Mouse (Mus musculus) heart, adult 8-10 months (tissue): Measurements from ENCODE around the gene Ntrk3. TPM values are rescaled to one million over a fixed set of nuclear protein-coding genes. Genes with fewer than 3 reads are reported as not detected.

Experiments
- DNase-seq: peaks from one replicate; pipeline ENCODE4 v3.0.0; 2022; ENCODE audit warnings: low spot score
- total RNA-seq, 4 experiments: library from RNA; stranded (reverse); gene quantifications; 2 replicates each; pipeline ENCODE4 v1.2.4; 2022

Ntrk3 gene
- total RNA-seq, 4 experiments from 2014 or later = 1.1 to 1.6 (median 1.2) TPM

DNA sequence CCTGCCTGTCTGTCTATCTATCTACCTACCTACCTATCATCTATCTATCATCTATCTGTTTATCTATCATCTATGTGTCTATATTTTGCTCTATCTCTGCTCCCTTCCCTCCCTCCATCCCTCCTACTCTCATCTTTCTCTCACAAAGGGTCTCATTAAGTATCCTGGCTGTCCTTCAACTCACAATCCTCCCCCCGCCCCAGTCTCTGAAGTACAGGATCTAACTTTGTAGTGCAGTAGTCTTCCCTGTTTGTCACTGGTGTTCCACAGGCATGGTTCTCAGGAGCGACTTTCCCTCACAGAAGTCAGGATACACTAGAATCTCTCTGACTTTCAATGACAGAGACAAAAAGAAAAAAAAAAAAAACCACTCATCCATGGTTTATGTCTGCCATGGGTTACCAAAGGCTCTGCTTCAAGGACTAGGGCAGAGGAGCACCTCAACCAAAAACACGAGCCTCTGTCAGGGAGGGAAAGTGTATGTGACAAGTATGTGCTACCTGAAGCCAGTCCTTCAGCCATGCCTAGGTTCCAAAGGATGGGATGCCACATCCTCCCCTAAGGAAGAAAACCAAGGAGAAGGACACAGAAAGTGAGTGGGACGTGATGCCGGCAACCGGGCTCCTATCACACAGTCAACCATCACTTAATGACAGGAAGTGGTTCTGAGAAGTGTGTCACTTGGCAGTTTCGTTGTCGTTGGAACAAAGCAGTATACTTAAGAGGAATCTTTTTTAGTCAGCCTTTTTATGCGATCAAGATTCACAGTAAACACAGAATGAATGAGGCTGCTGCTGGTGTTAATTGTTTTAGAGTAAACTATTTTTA lies 16.6 kb downstream of the Ntrk3 start:
- no peak for DNase-seq

DNA sequence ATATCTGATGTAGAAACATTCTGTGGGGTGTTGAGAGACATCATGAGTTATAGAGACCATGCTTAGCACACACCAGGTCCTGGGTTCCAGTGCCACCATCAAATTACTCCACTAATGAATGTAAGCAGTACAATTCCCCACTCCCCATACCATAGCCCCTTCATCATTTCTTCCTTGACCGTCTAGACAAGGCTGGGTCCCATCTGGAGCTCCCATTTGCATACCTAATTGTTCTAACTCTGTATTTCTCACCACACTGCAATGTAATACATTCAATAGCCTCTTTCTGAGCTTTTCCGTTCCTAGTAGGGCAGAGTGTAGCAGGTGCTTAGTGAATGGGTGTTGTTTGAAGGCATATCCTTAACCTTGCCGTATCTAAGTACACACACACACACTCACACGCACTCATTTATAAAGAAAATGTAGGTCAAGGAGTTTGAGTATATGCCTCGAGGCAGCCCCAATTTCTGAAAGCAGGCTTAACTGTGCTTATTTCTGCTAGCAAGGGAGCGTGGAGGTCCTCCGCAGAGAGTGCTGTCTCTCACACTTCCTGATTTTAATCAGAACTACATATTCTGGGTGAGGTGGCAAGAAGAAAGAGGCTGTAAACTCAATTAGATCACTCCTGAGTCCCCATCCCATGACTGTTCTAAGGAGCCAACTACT lies 17.9 kb downstream of the Ntrk3 start:
- no peak for DNase-seq

DNA sequence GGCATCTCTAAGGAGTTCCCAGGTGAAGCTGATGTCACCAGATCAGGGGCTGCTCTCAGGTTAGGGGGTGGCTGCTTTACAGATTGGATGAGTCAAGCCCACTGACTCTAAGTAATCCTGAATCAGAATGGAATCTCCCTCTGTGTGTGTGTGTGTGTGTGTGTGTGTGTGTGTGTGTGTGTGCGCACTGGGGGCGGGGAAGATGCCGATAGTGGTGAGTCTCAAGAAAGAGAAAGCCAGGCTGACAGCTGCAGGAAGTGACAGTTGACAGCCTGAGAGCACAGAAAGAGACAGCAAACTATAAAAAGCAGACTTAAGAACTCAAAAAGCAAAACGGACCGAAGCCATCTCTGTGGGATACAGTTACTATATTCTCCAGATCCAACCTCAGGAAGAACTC lies 18.7 kb downstream of the Ntrk3 start:
- no peak for DNase-seq

DNA sequence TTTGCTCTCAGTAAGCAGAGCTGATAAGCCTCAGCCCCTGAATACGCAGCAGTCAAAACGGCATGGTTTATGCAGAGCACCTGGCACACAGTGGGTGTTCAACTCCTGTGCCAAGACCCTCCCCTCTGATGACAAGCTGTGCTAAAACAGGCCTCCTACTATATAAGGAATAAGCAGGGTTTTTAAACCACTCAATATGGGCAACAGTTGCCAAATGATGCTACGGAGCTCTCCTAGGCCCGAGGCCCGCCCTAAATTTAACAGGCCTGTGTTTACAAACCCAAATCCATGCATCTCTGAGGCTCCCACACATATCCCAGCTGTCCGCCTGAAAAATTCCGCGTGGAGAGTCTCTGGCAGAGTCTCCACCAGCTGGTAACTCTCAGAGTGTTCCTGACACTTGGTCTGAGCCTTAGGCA lies 19.6 kb downstream of the Ntrk3 start:
- DNase-seq = no peak

DNA sequence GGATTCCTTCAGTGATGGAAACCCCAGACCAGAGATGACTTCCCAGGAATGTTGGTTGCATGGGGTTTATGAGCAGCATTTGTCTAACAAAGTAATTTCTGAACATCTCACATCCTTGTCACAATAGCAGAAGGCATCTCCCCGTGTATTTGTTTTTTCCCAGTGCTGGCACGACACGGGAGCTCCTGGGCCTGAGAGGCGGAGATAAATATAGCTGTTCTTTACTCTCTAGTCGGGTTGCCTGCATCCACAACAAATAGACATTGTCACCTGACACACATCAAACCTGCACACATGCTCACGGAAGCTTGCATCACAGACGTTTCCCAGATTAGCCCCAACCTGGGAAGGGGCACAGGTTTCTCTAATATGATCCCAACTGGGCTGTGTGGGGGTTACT lies 30.1 kb downstream of the Ntrk3 start:
- no peak for DNase-seq

DNA sequence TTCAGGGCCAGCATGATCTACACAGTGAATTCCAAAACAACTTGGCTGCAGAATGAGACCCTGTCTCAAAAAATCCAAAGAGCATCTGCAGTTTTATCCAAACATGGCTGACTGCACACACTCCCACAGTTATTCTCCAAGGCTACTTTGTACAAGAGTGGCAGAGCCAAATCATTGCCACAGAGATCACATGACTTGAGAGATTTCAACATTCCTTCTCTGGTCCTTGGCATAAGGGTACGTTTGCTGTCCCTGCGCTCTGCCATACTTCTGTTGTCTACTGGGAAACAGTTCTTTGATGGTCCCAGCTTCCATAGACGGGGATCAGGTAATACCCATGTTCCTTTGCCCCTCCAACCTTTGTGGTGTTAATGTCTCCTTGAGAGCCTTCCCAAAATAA lies 30.7 kb downstream of the Ntrk3 start:
- no peak for DNase-seq

DNA sequence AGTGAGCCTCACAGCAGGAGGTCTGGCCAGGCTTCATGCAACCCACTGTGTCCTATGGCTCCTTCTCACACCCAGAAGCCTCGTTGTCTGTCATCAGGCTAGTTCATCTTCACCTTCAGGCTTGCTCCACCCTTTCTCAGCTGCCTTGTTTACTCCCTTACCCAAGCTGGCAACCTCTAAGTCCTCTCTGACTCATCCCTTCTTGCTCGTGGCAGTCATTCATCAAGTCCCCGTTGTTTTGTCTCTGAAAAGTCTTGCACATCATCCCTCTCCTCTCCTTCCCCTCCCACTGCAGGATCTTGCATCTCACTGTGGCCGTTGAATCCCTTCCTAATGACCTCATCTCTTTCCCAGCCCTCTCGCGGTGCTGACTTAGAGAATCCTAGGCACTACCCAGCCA lies 35.1 kb downstream of the Ntrk3 start:
- no peak for DNase-seq

DNA sequence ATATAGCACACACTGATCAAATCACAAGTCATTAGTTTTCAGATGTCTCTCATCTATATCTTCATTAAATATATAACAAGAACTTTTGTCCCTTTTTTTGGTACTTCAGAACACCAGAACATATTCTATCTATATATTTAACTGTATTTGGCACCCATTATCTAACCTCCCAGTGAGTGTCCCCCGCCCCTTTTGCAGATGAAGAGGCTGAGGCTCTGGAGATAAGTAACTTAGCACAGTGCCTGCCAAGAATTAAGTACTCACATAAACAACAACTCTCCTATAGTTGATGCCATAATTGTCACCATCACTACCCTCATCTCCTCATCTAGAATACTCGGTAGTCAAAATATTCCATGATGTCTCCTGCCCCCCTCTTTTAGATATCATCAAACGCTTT lies 42.6 kb downstream of the Ntrk3 start:
- DNase-seq = no peak

DNA sequence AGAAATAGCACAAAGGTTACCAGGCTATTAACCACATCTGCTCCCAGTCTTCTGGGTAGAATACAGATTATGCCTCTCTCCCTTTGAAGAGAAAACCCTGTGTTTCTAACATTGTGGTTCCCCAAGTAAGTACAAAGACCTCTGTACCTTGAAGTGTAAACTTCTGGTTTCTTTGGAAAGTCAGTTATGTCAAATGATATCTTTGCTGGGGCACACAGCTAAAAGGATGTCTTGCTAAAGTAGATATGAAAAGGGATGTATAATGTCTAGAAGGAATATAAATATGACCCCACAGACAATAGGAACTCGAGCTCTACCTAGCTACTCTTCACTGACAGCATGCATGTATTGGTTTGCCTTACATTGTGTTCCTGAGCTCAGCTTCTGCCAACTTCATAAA lies 44.7 kb downstream of the Ntrk3 start:
- no peak for DNase-seq

DNA sequence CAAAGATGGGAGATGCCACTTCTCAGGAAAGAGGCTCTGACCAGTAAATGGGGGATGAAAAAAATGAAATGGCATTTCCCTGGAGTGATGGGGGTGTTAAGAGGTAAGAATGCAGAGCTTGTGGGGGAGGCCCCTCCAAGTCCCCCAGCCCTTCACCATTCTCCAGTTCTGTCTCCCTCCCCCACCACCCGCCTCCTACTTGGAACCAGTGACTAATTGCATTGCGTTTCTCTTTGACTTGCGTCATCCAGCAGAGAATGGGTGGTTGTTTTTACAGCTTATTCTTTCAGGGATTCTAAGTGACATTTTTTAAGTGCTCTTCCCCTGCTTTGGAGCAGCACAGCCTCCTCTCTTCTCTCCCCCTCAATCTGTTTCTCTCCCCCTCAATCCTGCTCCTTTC lies 46.9 kb downstream of the Ntrk3 start:
- DNase-seq = no peak

DNA sequence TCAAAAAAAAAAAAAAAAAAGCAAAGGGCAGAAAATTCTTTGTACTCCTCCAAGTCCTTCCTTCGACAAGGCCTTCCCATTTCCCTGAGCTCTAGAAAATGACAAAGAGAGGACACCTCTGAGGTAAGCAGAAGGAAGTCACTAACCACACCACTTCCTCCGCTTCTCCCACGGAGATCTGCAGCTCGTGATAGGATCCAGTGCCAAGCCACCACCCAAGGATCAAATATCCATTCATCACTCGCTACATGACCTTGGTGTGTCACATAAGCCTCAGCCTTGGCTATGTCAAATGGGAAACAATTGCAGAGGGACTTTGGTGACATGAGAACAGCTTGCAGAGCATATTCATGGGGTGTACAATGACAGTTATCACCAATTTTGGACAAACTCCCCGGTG lies 52.9 kb downstream of the Ntrk3 start:
- no peak for DNase-seq

DNA sequence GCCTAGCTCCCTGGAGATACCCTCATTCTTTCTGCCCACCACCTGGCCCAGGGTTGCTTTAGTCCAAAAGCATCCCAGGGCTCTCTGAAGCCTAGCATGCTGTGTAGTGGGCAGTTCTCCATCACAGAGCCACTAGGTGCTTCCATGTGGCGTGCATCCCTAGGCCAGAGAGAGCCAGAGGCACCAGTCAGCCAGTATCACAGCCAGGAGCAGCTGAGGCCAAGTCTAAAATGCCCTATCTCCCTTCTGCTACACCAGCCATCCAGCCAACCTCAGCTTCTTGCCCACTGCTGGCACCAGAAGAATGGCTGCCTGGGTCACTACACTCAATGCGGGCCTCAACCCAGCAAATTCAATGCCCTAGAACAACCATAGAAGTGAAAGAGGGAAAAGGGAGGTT lies 56.9 kb downstream of the Ntrk3 start:
- no peak for DNase-seq

DNA sequence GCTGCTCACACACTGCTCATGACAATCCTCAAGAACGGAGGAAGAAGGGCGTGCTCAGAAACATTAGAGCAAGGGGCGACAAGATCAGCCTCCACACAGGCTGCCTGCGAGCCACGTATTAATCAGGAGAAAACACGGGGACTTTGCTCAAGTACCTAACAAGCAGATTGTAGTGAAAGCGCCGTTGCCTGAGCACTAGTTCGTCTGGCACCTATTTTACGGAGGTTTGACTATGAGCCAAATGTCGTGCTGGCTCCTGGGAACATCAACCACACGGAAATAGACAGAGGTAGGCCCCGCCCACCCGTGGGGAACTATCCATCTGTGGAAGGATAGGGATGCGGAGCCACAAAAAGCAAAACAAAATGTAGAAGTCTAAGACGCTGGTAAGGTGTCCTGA lies 68.4 kb downstream of the Ntrk3 start:
- DNase-seq = no peak

DNA sequence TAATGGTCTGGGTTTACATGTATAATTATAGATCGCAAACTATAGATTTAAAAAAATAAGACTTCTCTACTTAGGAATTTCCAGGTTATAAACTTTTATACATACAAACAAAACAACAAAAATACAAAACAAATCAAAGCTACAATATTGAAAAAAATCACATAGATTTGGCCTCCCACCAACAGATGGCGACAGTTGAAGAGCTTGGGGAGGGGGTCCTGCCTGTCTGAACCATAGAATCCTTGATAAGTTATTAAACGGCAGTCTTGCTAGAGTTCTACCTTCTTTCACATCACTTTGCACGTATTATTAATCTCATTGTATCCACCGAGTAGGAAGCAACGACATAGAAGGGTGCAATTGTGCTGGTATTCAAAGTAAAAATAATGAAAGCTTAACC lies 68.9 kb downstream of the Ntrk3 start:
- no peak for DNase-seq

DNA sequence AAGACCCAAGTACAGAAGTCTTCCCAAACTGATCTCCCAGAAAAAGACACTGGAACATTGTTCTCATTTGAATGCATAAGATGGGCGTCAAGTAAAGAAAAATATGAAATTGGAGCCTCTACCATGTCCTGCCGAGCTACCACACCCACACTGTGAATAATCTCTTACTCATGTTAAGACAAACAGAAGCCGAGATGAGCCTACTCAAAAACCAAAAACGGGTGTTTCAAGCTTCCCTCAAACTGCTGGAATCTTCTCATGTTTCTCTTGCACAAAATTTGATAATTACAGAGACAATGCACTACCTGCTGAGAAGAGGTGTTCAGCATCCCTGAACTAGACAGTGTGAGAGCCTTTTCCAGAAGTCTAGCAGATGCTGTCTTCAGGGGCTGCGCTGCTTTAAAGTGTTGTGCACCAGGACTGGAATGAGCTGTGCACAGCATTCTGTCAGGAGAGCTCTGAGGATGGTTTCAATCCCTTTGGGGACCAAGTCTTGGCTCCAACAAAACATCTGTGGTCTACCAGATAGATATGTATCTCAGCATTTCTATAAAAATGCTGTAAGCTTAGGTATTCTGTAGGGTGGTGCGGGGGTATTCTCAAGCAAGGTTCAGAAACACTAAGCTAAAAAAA lies 69.7 kb downstream of the Ntrk3 start:
- no peak for DNase-seq

DNA sequence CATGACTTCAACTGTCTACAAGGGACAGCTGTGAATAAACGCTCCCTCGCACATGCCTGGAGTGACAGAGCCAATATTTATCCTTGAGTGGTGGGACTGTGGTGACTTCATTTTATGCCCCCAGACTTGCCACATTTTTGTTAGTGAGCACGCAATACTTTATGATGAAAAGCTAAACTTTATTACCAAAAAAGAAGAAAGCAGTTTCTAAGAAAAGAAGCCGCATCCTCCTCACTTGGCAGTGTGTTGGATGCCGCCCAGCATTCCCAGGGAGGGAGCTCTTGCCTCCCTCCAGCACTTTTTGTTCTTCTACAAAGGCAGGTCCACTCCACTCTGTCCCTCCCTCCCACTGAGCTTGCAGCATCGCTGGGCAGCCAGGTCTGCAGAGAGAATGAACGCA lies 77.0 kb downstream of the Ntrk3 start:
- no peak for DNase-seq

DNA sequence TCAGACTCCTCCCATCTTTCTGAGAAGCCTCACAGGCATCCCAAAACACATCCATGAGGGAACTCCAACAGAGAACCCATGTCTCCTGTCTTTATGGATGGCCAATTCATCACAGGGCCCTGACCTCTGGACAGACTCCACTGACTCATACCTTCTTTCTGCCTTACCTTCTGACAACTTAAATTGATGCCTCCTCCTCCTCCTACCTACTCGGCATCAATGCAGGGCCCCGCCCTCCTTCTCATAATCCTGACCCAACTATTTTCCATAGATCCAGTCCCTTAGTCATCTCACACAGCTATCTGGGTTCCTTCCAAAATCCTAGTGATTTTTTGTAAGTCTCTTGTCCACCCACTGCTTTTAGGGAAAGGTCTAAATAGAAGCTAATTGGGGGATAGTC lies 78.0 kb downstream of the Ntrk3 start:
- DNase-seq = no peak

DNA sequence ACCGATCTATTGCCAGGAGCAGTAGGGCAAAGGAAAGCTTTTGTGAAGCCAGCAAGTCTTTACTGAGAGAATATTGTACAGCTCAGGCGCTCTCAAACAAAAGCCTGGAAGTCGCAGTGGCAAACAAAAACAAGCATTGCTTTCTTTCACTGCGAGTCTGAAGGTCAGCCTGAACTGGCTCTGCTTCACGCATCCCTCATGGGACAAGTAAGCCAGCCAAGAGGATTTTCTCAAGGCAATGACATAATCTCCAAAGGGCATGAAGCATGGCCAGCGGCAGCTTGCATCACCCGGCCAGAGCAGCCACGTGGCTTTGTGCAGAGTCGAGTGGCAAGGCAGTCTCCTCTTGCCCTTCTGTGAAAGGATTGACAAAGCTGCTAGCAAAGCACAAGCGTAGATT lies 79.8 kb downstream of the Ntrk3 start:
- DNase-seq = peak; percentile 9

DNA sequence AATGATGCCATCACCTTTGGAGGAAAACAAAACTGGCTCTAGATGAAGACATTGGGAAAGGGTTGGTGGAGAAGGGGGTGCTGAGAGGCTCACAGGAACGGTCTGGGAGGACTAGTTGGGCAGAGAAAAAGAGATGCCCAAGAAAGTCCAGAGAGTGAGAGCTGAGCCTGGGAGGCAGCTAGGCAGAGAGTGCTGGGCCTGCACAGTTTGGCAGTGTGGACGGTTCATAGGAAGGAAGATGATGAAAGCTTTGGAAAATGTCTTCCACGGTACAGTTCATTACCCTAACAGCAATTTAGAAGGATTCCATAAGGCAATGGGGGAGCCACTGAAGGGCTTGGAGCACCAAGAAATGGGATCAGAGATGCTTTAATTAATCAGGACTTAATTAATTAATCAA lies 81.6 kb downstream of the Ntrk3 start:
- DNase-seq = no peak

DNA sequence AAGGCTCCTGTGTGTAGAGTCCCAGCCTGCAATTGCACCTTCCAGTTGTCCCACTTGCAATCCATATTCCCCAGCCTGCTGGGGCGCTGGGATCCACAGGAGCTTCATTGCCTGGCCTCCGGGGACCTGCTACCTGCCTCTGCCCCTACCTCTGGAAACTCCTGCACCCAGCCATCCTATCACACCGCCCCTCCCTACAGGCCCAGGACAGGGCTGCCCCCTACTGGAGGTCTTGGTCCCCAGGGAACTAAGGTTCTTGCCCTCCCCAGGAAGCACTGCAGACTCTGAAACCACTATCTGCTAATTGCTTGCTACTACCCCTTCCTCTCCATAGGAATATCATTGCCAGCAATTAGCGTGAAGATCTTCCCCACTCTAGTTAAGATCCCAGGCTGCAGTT lies 84.1 kb downstream of the Ntrk3 start:
- DNase-seq = no peak

DNA sequence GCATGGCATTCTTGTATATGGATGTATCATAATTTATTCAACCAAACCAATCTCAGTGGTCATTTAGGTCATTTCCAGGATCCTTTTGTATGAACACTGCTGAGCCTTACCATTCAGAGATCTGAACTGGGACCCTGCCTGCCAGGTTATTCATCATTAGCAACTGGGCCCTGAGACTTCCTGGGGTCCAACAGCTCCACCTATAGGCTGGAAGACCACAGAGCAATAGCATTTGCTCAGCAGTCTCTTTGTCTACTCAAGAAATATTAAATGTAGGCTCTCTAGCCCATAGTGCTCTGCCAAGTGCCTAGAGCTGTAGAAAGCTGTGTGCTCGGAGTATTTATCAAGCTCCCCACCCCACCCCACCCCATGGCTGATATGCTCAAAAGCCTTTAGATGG lies 85.5 kb downstream of the Ntrk3 start:
- no peak for DNase-seq

DNA sequence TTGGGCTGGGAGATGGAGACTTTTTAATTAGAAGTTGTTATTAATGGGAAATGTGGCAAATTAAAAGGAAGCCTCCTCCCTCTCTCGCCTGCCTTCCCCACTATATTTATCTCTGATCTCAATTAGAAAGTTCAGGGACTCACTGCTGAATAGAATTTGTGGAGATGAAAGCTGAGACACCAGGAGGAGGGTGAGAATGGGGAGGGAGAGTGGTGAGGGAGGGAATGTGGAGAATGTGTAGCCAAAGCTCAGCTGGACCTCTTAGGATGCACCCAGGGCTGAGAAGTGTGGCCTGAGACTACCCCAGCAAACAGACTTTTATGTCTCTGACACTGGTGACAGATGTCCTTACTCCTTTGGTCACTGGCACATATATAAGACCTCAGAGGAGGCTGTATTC lies 86.3 kb downstream of the Ntrk3 start:
- no peak for DNase-seq

DNA sequence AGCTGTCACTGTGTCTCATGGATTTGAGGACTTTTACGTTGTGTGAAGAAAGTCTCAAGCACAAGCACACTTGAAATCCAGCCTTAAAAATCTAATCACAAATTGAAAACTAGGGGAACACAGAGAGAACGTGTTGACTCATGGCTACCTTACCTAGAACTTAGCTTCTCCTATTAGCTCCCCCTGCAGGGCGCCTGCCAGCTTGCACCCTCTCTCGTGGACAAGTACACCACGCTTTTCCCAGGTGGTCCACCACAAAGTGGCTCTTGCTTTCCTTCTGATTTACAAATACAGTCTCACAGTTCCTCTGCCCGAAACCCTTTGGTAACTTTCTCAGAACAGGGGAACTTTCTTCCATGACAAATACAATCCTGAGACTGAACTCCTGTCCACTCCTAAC lies 94.1 kb downstream of the Ntrk3 start:
- no peak for DNase-seq
